Mouse (Mus musculus) testis, adult 2 months (tissue): Measurements from ENCODE around the gene Noct.

ENCODE experiments used
- CTCF ChIP-seq: fragments of 200-500 bp; IDR thresholded peaks from 2 replicates; pipeline ENCODE4 v1.5.1; 2012; ENCODE audit warnings: low read depth, mild to moderate bottlenecking, inconsistent platforms, low read length, moderate library complexity; ENCODE audit not compliant: control insufficient read depth, insufficient read depth, insufficient replicate concordance
- POLR2A ChIP-seq: fragments of 200-500 bp; IDR thresholded peaks from 2 replicates; pipeline ENCODE4 v1.6.1; 2012; ENCODE audit warnings: low read depth, mild to moderate bottlenecking, inconsistent platforms, low read length, moderate library complexity; ENCODE audit not compliant: control insufficient read depth

GRCm38 (mm10) chr3:51215681-51216080 is 8.6 kb upstream of the Noct start:
- no peak for TF ChIP-seq CTCF
- TF ChIP-seq POLR2A: no peak
